ENCODE assay signal across 20 mouse cellular contexts in the genomic region with DNA sequence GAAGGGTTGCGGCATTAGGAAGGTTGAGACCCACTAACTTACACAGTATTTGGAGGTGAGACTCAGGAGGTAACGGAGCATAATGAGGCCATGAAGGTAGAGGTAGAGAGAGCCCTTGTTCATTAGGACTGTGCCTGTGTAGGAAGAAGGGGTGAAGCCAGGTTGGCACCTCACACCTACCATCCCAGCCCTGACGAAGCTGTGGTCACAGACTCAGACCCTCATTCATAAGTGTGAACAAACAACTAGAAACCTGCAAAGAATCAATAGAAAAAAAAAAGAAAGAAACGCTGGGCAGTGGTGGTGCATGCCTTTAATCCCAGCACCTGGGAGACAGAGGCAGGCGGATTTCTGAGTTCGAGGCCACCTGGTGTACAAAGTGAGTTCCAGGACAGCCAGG. TPM values are rescaled to one million over a fixed set of nuclear protein-coding genes. Genes with fewer than 3 reads are reported as not detected.
"Had no signal": no experiment of that assay in that cellular context is flagged by ENCODE, and none has a peak within 500 bp of the region (broad histone marks: within the 10 kb centered on the region; RNA-seq: fewer than 3 reads in every experiment).

No protein-coding gene starts in this region.

RNA-seq across cellular contexts. Expression of gene A530032D15Rik, which starts 8.7 kb away (rescaled TPM):
- polyA plus RNA-seq: cerebellum, adult 2 months; cortical plate, adult 2 months; embryonic facial prominence, embryonic 10.5 days; embryonic facial prominence, embryonic 11.5 days; embryonic facial prominence, embryonic 12.5 days; embryonic facial prominence, embryonic 13.5 days; embryonic facial prominence, embryonic 14.5 days; embryonic facial prominence, embryonic 15.5 days; erythroblast, embryonic 14.5 days; forebrain, embryonic 10.5 days; forebrain, embryonic 11.5 days; forebrain, embryonic 12.5 days; forebrain, embryonic 13.5 days; forebrain, embryonic 14.5 days; forebrain, embryonic 15.5 days; forebrain, embryonic 16.5 days; forebrain, postnatal 0 days; frontal cortex, adult 2 months; gonadal fat pad, adult 2 months; heart, adult 2 months had no signal

RNA-seq across cellular contexts. Expression of gene Gm10553, which starts 18.4 kb away (rescaled TPM):
- polyA plus RNA-seq: cerebellum, adult 2 months; cortical plate, adult 2 months; embryonic facial prominence, embryonic 10.5 days; embryonic facial prominence, embryonic 11.5 days; embryonic facial prominence, embryonic 12.5 days; embryonic facial prominence, embryonic 13.5 days; embryonic facial prominence, embryonic 14.5 days; embryonic facial prominence, embryonic 15.5 days; erythroblast, embryonic 14.5 days; forebrain, embryonic 10.5 days; forebrain, embryonic 11.5 days; forebrain, embryonic 12.5 days; forebrain, embryonic 13.5 days; forebrain, embryonic 14.5 days; forebrain, embryonic 15.5 days; forebrain, embryonic 16.5 days; forebrain, postnatal 0 days; frontal cortex, adult 2 months; gonadal fat pad, adult 2 months; heart, adult 2 months had no signal
